Mouse (Mus musculus): Measurements from ENCODE around the gene Rassf7. TPM values are rescaled to one million over a fixed set of nuclear protein-coding genes. Genes with fewer than 3 reads are reported as not detected.

Gene Rassf7
- under 1 TPM; 0.62 to 0.64 TPM for total RNA-seq (2021)

DNA sequence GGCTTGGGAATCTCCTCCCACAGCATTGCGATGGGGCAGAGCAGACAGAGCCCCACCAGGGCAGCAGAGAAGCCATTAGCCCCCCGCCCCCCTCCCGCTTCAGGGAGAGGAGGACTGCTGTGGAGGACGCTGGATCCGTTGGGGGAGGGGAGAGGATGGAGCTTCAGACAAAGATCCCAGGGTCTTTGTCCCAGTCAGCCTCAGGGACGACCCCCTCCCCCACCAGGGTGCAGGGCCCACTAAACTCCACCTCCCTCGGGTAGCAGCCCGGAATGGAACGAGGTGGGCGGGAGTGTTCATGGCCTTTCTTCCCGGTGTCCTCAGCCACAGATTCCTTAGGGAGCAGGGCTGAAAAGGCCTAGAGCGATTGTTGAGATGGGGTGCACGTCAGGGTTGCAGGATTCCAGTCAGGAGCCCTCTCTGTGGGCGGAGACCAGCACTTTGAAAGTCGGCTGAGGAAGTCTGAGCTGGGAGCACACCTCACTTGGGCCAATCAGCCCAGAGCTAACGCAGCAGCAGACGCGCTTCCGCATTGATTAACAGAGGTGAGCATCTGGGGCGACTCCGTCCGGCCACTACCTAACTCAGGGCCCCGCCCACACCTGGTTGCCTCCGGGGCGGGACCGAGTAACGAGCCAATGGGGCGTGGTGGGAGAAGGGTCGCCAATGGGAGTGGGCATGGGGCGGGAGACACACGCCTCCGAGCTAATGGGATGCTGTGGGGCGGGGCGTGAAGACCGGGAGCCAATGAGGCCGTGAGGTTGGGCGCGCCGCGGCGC lies at the start of gene Rassf7:
Rassf7 (plus strand) TSS at position 760 of the 779 bp plus-strand sequence.
- intact Hi-C loops (cut with DNase I), result no loop called here
- DNase-seq (ENCODE audit: low spot score), result peak; percentile 76

DNA sequence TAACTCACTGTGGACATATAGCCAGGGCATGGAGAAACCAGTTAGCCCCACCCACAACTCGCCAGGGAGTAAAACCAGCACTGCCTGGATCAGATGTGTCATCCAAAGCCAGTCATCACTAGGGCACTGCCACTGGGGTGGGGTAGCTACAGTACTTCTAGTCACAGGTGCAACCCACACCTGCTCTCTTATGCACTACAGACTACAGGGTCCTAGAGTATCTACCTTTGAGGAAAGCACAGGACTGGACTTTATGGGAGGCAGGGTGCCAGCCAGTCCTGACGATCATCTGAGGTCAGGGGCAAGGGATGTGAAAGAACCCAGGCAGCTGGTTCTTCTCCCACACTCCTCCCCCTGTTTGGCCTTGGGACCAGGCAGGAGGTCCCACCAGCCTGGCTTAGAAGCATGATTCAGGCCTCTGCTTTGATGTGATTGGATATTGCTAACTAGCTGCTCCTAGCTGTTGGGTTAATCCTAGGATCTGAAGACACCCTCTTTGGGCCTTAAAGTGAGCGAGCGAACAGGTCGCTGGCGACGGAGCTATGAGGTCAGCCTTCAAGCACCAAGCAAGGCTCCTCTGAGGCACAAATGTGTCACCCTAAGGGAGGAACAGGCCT lies 47.7 kb upstream of the Rassf7 start:
- intact Hi-C loops (cut with DNase I), result loop anchor here (2.0 kb wide), 1 partner anchor 45 kb away; the partner anchor contains the start of gene Ptdss2
- no peak for DNase-seq (ENCODE audit: low spot score)

DNA sequence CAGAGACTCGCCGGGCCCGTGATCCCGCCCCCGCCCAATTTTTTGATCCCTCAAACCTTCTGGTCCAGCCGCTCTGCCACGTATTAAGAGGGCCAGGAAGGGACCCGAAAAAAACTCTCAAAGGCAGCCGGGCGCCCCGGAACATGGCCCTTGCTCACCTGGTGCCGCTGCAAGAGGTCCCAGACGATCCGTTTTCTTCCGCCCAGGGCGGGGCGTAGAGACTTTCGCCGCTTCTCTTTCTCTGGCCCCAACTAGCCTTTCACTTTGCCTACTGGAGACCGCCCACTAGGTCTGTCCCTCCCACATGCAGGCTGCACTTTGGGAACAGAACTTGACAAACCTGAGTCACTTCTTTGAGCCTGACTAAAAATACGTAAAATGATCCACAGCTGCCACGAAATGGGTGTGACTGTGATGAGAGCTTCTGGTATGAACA lies 47.1 kb upstream of the Rassf7 start:
- intact Hi-C loops (cut with DNase I), result no loop called here
- peak; percentile 60 for DNase-seq (ENCODE audit: low spot score)

DNA sequence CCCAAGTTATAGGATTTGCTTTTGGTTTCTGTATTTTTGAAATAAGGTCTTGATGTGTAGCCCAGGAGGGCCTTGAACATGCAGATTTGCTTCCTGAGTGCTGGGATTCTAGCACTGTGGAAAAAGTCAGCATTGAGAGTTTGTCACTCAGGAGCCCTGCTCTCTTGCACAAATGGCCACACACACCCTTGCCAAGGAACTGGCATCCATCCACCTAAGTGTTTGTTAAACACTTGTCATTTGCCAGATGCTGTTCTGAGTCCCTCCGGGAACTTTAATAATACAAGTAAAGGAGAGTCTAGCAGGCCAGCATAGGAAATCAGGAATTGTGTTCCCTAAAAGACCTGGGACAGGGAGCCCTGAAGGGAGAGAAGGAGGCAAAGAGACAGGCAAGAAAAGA lies 46.4 kb upstream of the Rassf7 start:
- DNase-seq (ENCODE audit: low spot score), result no peak
- intact Hi-C loops (cut with DNase I), result no loop called here

GRCm38 (mm10) chr7:141169866-141170265 lies 45.8 kb upstream of the Rassf7 start:
- intact Hi-C loops (cut with DNase I), result loop anchor here (5.0 kb wide), 1 partner anchor 213 kb away; the partner anchor contains the start of genes Gm45717 and Ifitm2
- no peak for DNase-seq (ENCODE audit: low spot score)

GRCm38 (mm10) chr7:141172116-141173006 lies 43.3 kb upstream of the Rassf7 start, which contains the start of gene Rnh1:
Gene Rnh1 (minus strand): TSS chr7:141172857.
- intact Hi-C loops (cut with DNase I), result loop anchor here (5.0 kb wide), 1 partner anchor 215 kb away; the partner anchor contains the start of genes Gm45717 and Ifitm2
- peak; percentile 85 for DNase-seq (ENCODE audit: low spot score)

- DNase-seq (ENCODE audit: low spot score), result no peak
- intact Hi-C loops (cut with DNase I), result loop anchor here (5.0 kb wide), 1 partner anchor 216 kb away; the partner anchor contains the start of genes Gm45717 and Ifitm2
Observed at GRCm38 (mm10) chr7:141173323-141173850, 42.3 kb upstream of the Rassf7 start.

DNA sequence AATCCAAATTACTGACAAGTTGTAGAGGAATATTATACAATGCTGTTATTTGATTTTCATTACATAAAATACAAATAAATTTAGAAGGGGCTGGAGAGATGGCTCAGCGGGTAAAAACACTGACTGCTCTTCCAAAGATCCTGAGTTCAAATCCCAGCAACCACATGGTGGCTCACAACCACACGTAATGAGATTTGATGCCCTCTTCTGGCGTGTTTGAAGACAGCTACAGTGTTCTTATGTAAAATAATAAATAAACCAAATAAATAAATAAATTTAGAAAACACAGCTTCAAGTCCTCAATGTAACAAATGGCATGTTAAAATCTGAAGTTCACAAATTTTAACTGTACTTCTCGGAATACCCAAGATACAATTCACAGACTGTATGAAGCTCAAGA lies 40.6 kb upstream of the Rassf7 start:
- intact Hi-C loops (cut with DNase I), result loop anchor here (5.0 kb wide), 3 partner anchors 168 to 328 kb away; partner anchors contain the start of genes Odf3 and Scgb1c1

GRCm38 (mm10) chr7:141176173-141176572 lies 39.5 kb upstream of the Rassf7 start:
- DNase-seq (ENCODE audit: low spot score), result peak; percentile 65

More for the DNA sequence above, 40.6 kb upstream of the Rassf7 start:
- no peak for DNase-seq (ENCODE audit: low spot score)

GRCm38 (mm10) chr7:141188194-141188593 lies 27.5 kb upstream of the Rassf7 start:
- no peak for DNase-seq (ENCODE audit: low spot score)
- intact Hi-C loops (cut with DNase I), result no loop called here

More at GRCm38 (mm10) chr7:141176173-141176572, 39.5 kb upstream of the Rassf7 start:
- intact Hi-C loops (cut with DNase I), result loop anchor here (1.0 to 5.0 kb wide), 6 partner anchors 84 to 329 kb away; partner anchors contain the start of genes Odf3 and Scgb1c1

GRCm38 (mm10) chr7:141188733-141189132 lies 26.9 kb upstream of the Rassf7 start:
- DNase-seq (ENCODE audit: low spot score), result no peak
- intact Hi-C loops (cut with DNase I), result no loop called here

- intact Hi-C loops (cut with DNase I), result no loop called here
- DNase-seq (ENCODE audit: low spot score), result no peak
Observed at GRCm38 (mm10) chr7:141190220-141190619, 25.4 kb upstream of the Rassf7 start.

DNA sequence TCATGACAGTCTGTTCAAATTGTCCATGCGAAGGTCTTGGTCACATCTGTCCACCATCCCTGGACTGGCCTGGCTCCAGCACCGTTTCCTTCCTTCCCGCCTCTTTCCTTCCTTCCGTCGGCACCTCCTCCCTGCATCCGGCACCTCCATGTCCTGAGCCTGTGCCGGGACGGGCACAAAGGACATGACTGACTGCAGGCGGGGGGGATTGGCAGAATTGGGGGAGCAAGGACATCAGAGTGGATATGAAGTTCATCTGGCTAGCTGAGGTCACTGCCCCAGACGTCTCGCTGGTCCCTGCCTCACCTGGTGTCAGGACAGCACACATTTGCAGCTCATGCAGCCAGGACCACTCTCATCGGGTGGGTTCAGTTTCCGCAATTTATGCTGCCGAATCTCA lies 24.6 kb upstream of the Rassf7 start:
- intact Hi-C loops (cut with DNase I), result no loop called here
- no peak for DNase-seq (ENCODE audit: low spot score)

DNA sequence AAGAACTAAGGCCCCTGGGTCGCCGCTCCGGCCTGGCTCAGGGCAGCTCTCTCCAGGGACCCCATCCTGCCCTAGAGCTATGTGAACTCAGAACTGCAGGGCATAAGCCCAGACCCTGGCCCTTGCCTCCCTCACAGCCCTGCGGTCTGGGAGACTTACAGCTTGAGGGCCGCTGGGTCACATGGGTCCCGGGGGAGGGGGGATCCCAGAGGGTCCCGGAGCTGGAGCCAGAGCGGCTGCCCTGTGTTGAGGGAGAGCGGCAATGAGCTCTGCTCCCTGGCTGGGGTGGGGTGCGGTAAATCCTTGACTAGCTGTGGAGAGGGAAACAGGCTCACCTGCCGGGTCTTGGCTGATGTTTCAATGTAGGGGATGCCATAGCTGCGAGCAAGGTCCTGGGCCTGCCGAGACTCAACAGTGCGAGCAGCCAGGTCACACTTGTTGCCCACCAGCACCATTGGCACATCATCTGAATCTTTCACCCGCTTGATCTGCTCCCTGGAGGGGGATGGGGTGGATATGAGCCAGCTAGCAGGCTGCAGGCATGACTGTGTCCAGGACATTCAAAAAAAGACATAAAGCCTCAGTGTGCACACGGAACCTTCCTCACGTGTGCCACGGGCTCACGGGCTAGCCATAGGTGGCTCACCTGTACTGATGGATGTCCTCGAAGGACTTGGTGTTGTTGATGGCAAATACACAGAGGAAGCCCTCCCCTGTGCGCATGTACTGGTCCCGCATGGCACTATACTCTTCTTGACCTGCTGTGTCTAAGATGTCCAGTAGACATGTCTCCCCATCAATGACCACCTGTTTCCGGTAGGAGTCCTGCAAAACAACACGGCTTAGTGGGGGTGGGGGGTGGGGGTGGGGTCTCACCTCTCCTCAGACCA lies 23.6 kb upstream of the Rassf7 start:
- no peak for DNase-seq (ENCODE audit: low spot score)
- intact Hi-C loops (cut with DNase I), result no loop called here

- intact Hi-C loops (cut with DNase I), result no loop called here
- DNase-seq (ENCODE audit: low spot score), result no peak
Observed at GRCm38 (mm10) chr7:141192776-141193347, 22.8 kb upstream of the Rassf7 start.

DNA sequence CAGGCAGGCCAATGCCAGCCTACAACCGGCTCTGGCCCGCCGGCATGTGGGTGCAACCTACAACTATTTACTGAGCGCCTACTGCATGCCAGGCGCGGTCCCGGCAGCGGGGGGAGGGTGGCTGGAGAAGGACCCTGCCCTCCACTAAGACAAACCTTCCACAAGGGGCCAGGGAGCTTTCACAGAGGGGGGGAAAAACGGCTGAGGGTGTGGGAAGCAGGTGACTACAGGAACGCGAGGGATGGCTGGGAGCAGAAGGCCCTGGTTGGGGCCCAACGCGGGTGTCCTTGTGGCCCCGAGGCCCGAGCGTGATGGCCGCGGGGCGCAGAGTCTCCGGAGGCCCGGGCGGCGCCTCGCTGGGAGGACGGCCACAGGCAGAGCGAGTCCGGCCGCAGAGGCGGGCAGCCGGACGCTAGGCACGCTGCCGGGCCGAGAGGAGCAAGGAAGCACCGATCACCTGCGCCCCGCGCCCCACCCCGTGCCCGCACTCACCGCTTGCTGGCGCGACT lies 22.3 kb upstream of the Rassf7 start:
- intact Hi-C loops (cut with DNase I), result no loop called here
- DNase-seq (ENCODE audit: low spot score), result no peak

DNA sequence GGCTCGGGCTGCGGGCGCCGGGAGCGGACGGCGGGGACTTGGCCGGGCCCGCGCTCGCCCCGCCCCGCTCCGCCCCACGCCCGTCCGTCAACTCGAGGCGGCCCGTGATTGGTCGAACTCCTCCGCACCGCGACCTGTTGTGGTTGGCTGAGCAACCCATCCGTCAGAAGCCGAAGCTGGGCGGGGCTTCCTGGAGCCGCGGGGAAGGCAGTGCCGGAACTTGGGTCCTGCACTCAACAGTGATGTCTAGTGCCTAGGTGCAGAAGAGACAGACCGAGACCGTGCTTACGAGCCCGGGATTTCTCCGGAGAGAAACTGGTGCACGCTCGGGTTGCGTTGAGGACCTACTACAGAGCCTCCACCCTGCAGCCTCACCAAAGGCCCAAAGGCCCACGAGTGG lies 21.7 kb upstream of the Rassf7 start, which contains the start of the genes Hras and Lrrc56:
Hras (minus strand) TSS at position 58 of the 400 bp plus-strand sequence.
Lrrc56 (plus strand) TSS at position 210 of the 400 bp plus-strand sequence.
- peak; percentile 97 for DNase-seq (ENCODE audit: low spot score)
- intact Hi-C loops (cut with DNase I), result no loop called here

DNA sequence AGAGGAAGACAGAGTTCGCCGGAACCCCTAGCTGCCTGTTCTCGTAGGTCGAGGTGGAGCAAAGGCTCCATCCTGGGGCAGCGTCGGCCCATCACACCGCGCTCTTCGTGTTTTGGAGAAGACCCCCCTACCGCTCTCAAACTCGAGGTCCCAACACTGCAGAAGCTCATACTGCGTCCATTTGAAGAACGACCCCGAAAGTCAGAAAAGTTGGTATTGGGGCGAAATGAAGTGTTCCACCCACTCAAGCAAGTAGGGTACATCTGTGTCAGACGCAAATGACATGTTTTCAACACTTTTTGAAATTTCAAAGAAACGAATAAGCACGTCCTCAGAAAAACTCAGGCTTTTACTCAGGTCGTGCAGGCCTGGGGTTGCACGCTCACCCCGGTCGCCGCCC lies 21.3 kb upstream of the Rassf7 start:
- intact Hi-C loops (cut with DNase I), result no loop called here
- DNase-seq (ENCODE audit: low spot score), result no peak

Measured in heart, postnatal 25 days (tissue).